Mouse (Mus musculus) adipocyte (in vitro differentiated cells): ENCODE measurements around the gene Prkd2.

Source experiments
- DNase-seq: peaks from one replicate; pipeline ENCODE4 v3.0.0-alpha.2; 2016; ENCODE audit warnings: low spot score

The Prkd2 gene

GRCm38 (mm10) chr7:16917447-16917846, 74.7 kb downstream of the Prkd2 start:
- no peak for DNase-seq

- no peak for DNase-seq
Observed at GRCm38 (mm10) chr7:16918014-16918413, 75.3 kb downstream of the Prkd2 start.

DNA sequence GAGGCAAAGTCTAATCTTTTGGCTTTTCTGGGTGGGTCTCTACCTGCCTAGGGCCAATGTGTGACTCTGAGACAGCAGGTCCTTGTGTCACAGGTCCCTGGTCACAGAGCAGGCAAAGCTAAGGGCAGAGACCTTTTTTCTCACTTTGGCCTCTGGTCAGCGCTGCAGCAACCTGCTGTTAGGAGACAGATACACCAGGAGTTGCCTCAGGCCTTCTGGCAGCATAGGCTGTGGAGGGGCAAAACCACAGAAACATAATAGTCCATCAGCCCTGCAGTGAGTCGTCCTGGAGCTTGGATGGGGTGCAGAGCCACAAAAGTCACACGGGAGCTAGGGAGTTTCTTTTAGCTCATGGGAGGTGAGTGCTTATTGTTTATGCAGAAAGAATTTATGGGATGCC, 76.0 kb downstream of the Prkd2 start:
- no peak for DNase-seq

- DNase-seq = no peak
Observed at GRCm38 (mm10) chr7:16919395-16920149, 76.9 kb downstream of the Prkd2 start.
